Mouse (Mus musculus) CH12.LX (cell line): Measurements from ENCODE around the gene Olfr286. TPM values are rescaled to one million over a fixed set of nuclear protein-coding genes. Genes with fewer than 3 reads are reported as not detected.

Experiments
- DNase-seq: peaks from one replicate; pipeline ENCODE4 v3.0.0-alpha.2; 2013; ENCODE audit errors: extremely low read depth
- H3K27ac ChIP-seq: 2 replicates; pipeline ENCODE4 v1.5.1; 2012; ENCODE audit warnings: low read depth, mild to moderate bottlenecking, control low read depth, moderate library complexity; ENCODE audit not compliant: insufficient read depth
- H3K27me3 ChIP-seq: replicated peaks from 2 replicates; pipeline ENCODE3; 2012; ENCODE audit warnings: inconsistent platforms
- H3K36me3 ChIP-seq, 2 experiments: replicated peaks in 1 of 2; 2 replicates each; pipeline versions ENCODE3 to v1.6.1; 2012; ENCODE audit warnings: inconsistent platforms in 1 of 2, low read length in 1 of 2, mild to moderate bottlenecking in 1 of 2, mixed read lengths in 1 of 2, moderate library complexity in 1 of 2; ENCODE audit not compliant: control insufficient read depth in 1 of 2, insufficient read depth in 1 of 2
- H3K4me1 ChIP-seq, 2 experiments: 2 replicates each; pipeline ENCODE4 v1.6.1; 2012; ENCODE audit warnings: inconsistent platforms in 1 of 2, moderate library complexity in 1 of 2; ENCODE audit not compliant: insufficient read depth in 2 of 2, control insufficient read depth in 1 of 2
- H3K4me2 ChIP-seq: 2 replicates; pipeline ENCODE4 v1.6.1; 2012; ENCODE audit warnings: low read depth, mild to moderate bottlenecking, control low read depth; ENCODE audit not compliant: poor library complexity, insufficient read depth, severe bottlenecking
- H3K4me3 ChIP-seq, 3 experiments: fragments of 150-350 bp in 1 of 3; sonication (generic) in 1 of 3; replicated peaks in 1 of 3; 2 replicates each; pipeline versions ENCODE3 to v1.5.1; 2011 to 2012; ENCODE audit warnings: low read depth in 2 of 3, low read length in 2 of 3, mild to moderate bottlenecking in 2 of 3, moderate library complexity in 2 of 3, control low read depth in 1 of 3, improper control_type of control experiment in 1 of 3, inconsistent platforms in 1 of 3, mixed read lengths in 1 of 3; ENCODE audit not compliant: poor library complexity in 1 of 3
- H3K79me2 ChIP-seq: replicated peaks from 2 replicates; pipeline ENCODE4 v1.6.1; 2012; ENCODE audit warnings: mild to moderate bottlenecking, moderate library complexity; ENCODE audit not compliant: control insufficient read depth, poor library complexity, insufficient read depth, severe bottlenecking; ENCODE audit errors: extremely low read depth
- H3K9ac ChIP-seq: 2 replicates; pipeline ENCODE4 v1.6.1; 2012; ENCODE audit warnings: low read depth, mild to moderate bottlenecking, control low read depth, moderate library complexity; ENCODE audit not compliant: insufficient read depth
- H3K9me3 ChIP-seq: replicated peaks from 2 replicates; pipeline ENCODE3; 2012; ENCODE audit warnings: low read length, inconsistent platforms, mixed read lengths
- CHD2 ChIP-seq: IDR thresholded peaks from 2 replicates; pipeline ENCODE4 v1.6.1; 2011; ENCODE audit warnings: low read length, improper control_type of control experiment
- E2F4 ChIP-seq: IDR thresholded peaks from 2 replicates; pipeline ENCODE4 v1.6.1; 2011; ENCODE audit warnings: low read depth, low read length, improper control_type of control experiment; ENCODE audit not compliant: insufficient replicate concordance
- HCFC1 ChIP-seq: IDR thresholded peaks from 2 replicates; pipeline ENCODE4 v1.6.1; 2012; ENCODE audit warnings: low read depth, mild to moderate bottlenecking, inconsistent platforms, low read length, improper control_type of control experiment
- IRF4 ChIP-seq: IDR thresholded peaks from 2 replicates; pipeline ENCODE4 v1.6.1; 2014; ENCODE audit warnings: low read depth, mild to moderate bottlenecking, inconsistent platforms, low read length, improper control_type of control experiment
- MAZ ChIP-seq: IDR thresholded peaks from 2 replicates; pipeline ENCODE4 v1.6.1; 2012; ENCODE audit warnings: low read depth, mild to moderate bottlenecking, inconsistent platforms, low read length, improper control_type of control experiment, moderate library complexity
- MXI1 ChIP-seq: IDR thresholded peaks from 2 replicates; pipeline ENCODE4 v1.6.1; 2011; ENCODE audit warnings: mild to moderate bottlenecking, low read depth, low read length, improper control_type of control experiment
- POLR2A ChIP-seq: IDR thresholded peaks from 2 replicates; pipeline ENCODE4 v1.6.1; 2011; ENCODE audit warnings: low read depth, mild to moderate bottlenecking, improper control_type of control experiment, low read length
- POLR2AphosphoS2 ChIP-seq: IDR thresholded peaks from 2 replicates; pipeline ENCODE4 v1.6.1; 2011; ENCODE audit warnings: low read depth, low read length, improper control_type of control experiment
- RAD21 ChIP-seq: IDR thresholded peaks from 2 replicates; pipeline ENCODE4 v1.6.1; 2011; ENCODE audit warnings: low read depth, mild to moderate bottlenecking, low read length, improper control_type of control experiment, moderate library complexity
- SIN3A ChIP-seq: IDR thresholded peaks from 2 replicates; pipeline ENCODE4 v1.6.1; 2012; ENCODE audit warnings: low read length, improper control_type of control experiment, inconsistent platforms
- TBP ChIP-seq: conservative IDR thresholded peaks from 2 replicates; pipeline ENCODE4 v1.6.1; 2011; ENCODE audit warnings: low read depth, low read length, improper control_type of control experiment
- USF1 ChIP-seq: IDR thresholded peaks from 2 replicates; pipeline ENCODE4 v1.6.1; 2014; ENCODE audit warnings: low read depth, mild to moderate bottlenecking, inconsistent platforms, low read length, improper control_type of control experiment
- ZKSCAN1 ChIP-seq: IDR thresholded peaks from 2 replicates; pipeline ENCODE4 v1.6.1; 2012; ENCODE audit warnings: low read depth, inconsistent platforms, low read length, improper control_type of control experiment, borderline replicate concordance
- ZMIZ1 ChIP-seq: IDR thresholded peaks from 2 replicates; pipeline ENCODE4 v1.6.1; 2012; ENCODE audit warnings: low read depth, mild to moderate bottlenecking, inconsistent platforms, low read length, improper control_type of control experiment
- dilution Hi-C: fragments of 300-500 bp; cut with MboI; formaldehyde crosslinking; loops from 2 replicates; pipeline ENCODE4 v1.14.3; 2020; ENCODE audit warnings: low sequenced_read_pairs; ENCODE audit not compliant: extremely low pct_unique_long_range_greater_than_20kb, extremely low pct_ligation_motif_present
- in situ Hi-C: fragments of 300-500 bp; cut with MboI; formaldehyde crosslinking; loops from 3 replicates; pipeline ENCODE4 v1.14.3; 2019; ENCODE audit warnings: low sequenced_read_pairs, low pct_ligation_motif_present, low pct_unique_long_range_greater_than_20kb, mixed read lengths
- polyA plus RNA-seq: library from polyadenylated mRNA; unstranded; fragments of >175 nt; gene quantifications from 2 replicates; pipeline ENCODE4 v1.2.1, GENCODE M21; 2012; ENCODE audit warnings: low read depth; ENCODE audit not compliant: insufficient read length
- total RNA-seq, 2 experiments: library from RNA; depleted of rRNA; stranded (reverse); fragments of 300-350 nt in 1 of 2; fragments of >200 nt in 1 of 2; gene quantifications; 2 replicates each; pipeline ENCODE4 v1.2.3; 2012 to 2014

Olfr286 gene
- total and polyA plus RNA-seq, 3 experiments, result not detected

GRCm38 (mm10) chr15:98214130-98214529 lies 20.1 kb downstream of the Olfr286 start:
- H3K4me3 ChIP-seq, result no peak overlapping the region
- peaks cover 0 to 4% of the 10 kb centered on the region in 2 experiments; a peak in 1 of 4 replicates for H3K4me1 ChIP-seq
- TF ChIP-seq E2F4 (no peak), SIN3A (no peak), RAD21 (no peak), POLR2AphosphoS2 (no peak), MXI1 (no peak), ZMIZ1 (no peak), USF1 (no peak), TBP (no peak)
- TF ChIP-seq, all 38 proteins: peak for 0
- dilution Hi-C loops (no loop called here), in situ Hi-C loops (no loop called here)
- Histone ChIP-seq H3K79me2 (no peaks in the 10 kb centered on the region), H3K27ac (no peak overlapping the region), H3K27me3 (peaks cover 65% of the 10 kb centered on the region), H3K4me2 (no peak overlapping the region), H3K9ac (no peak overlapping the region), H3K36me3 (no peaks in the 10 kb centered on the region), H3K9me3 (no peaks in the 10 kb centered on the region)
- DNase-seq, result no peak

- Histone ChIP-seq H3K4me3 (no peak overlapping the region), H3K27me3 (peaks cover 64% of the 10 kb centered on the region), H3K4me1 (peaks cover 0 to 4% of the 10 kb centered on the region in 2 experiments; a peak in 1 of 4 replicates), H3K4me2 (no peak overlapping the region), H3K9me3 (no peaks in the 10 kb centered on the region), H3K79me2 (no peaks in the 10 kb centered on the region), H3K27ac (no peak overlapping the region), H3K36me3 (no peaks in the 10 kb centered on the region), H3K9ac (no peak overlapping the region)
- dilution Hi-C loops, result no loop called here
- no peak for DNase-seq
- in situ Hi-C loops, result no loop called here
- TF ChIP-seq MAZ (no peak), CHD2 (no peak), IRF4 (no peak), POLR2A (no peak), ZKSCAN1 (no peak)
Measured at GRCm38 (mm10) chr15:98213336-98213870, 20.8 kb downstream of the Olfr286 start.

GRCm38 (mm10) chr15:98209676-98210075 lies 24.6 kb downstream of the Olfr286 start:
- H3K4me2 ChIP-seq, result no peak overlapping the region
- peaks cover 2% of the 10 kb centered on the region for H3K9me3 ChIP-seq
- DNase-seq, result no peak
- no peak overlapping the region for H3K27ac ChIP-seq
- no peak for TF ChIP-seq HCFC1
- no peaks in the 10 kb centered on the region for H3K79me2 ChIP-seq
- H3K27me3 ChIP-seq, result peaks cover 65% of the 10 kb centered on the region
- H3K9ac ChIP-seq, result no peak overlapping the region
- no peaks in the 10 kb centered on the region for H3K36me3 ChIP-seq
- H3K4me1 ChIP-seq, result peaks cover 0 to 4% of the 10 kb centered on the region in 2 experiments; a peak in 1 of 4 replicates
- H3K4me3 ChIP-seq, result no peak overlapping the region
- in situ Hi-C loops (no loop called here), dilution Hi-C loops (no loop called here)
